8 mouse cellular contexts compared by ENCODE assay signal in the genomic region with DNA sequence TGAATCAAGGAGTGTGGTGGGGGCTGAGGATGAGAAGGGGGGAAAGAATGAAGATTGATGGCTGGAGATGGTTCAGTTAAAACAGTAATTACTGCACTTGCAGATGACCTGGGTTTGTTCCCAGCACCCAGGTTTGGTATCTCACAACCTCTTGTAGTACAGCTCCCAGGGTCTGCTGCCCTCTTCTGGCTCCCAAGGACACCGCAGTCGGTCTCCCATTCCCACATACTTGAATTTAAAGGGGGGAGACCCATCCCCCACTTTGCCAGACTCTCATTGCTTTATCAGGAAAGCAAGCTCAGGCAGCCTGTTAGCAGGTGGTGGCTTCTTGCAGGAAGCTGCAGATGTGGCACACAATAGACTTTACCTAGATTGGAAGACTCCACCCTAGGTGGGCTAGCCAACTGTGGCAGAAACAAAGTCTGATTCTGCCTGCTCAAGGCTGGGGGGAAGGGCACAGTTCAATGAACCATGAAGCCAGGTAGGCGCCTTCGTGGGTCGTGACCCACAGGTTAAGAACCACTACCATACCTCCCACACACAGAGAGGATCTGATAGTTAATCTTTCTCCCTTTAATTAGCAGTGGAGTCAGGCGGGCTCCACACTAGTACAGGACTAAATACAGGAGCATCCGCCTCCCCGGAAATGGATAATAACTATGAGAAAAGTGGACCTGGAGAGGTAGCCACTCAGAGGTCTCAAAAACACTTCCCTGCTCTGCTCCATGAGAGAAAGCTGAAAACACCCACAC. TPM values are rescaled to one million over a fixed set of nuclear protein-coding genes. Genes with fewer than 3 reads are reported as not detected.
DNase-seq lines count a peak whose midpoint lies in the region; ATAC-seq and TF ChIP-seq lines count a peak whose summit lies in the region.

No protein-coding gene starts in this region.

- peak; percentile 63 for DNase-seq in CD4-positive, CD25-positive, alpha-beta regulatory T cell, adult 2 months (ENCODE audit: low read depth, low spot score)
- peak; percentile 68 for DNase-seq in brain, embryonic 14.5 days (ENCODE audit: low read depth)
- peak; percentile 30 to 55 for DNase-seq in left cerebral cortex, adult 8-10 months (ENCODE audit: low spot score in 2 of 2)
- DNase-seq in lung, postnatal 4 days, result peak; percentile 58 to 60
- DNase-seq in spleen, postnatal 4 days (ENCODE audit: low spot score in 2 of 2), result peak; percentile 39 to 72

- H3K36me3 ChIP-seq in forebrain, embryonic 12.5 days (replicated peaks), result peaks cover 23% of the 10 kb centered on the region
- H3K36me3 ChIP-seq in hindbrain, embryonic 12.5 days, result peaks cover 18% of the 10 kb centered on the region

- peak overlapping the region; percentile 87 for H3K4me2 ChIP-seq in forebrain, embryonic 12.5 days
- H3K4me2 ChIP-seq in hindbrain, embryonic 12.5 days (replicated peaks), result peak overlapping the region; percentile 90

- H3K9me3 ChIP-seq in forebrain, embryonic 12.5 days, result no peaks in the 10 kb centered on the region
- no peaks in the 10 kb centered on the region for H3K9me3 ChIP-seq in hindbrain, embryonic 12.5 days (replicated peaks)

- H3K4me3 ChIP-seq in forebrain, embryonic 12.5 days (replicated peaks), result peak overlapping the region; percentile 97
- peak overlapping the region; percentile 98 for H3K4me3 ChIP-seq in hindbrain, embryonic 12.5 days

- ATAC-seq in CD4-positive, CD25-positive, alpha-beta regulatory T cell, adult 4 months, result no peak
- ATAC-seq in forebrain, embryonic 12.5 days (ENCODE audit: low FRiP score), result no peak; the same call in none of the 2 replicates
- peak; percentile 5; the same call in 1 of the 2 replicates for ATAC-seq in hindbrain, embryonic 12.5 days (ENCODE audit: low FRiP score)

- H3K9ac ChIP-seq in forebrain, embryonic 12.5 days, result peak overlapping the region; percentile 98; the same call in 1 of the 2 replicates
- H3K9ac ChIP-seq in hindbrain, embryonic 12.5 days, result no peak overlapping the region

- no peak for TF ChIP-seq POLR2A in brain, embryonic 14.5 days (IDR thresholded peaks at IDR 0.05; ENCODE audit: borderline replicate concordance, extremely low read depth, insufficient read depth, insufficient read length, poor library complexity, severe bottlenecking)

- no peaks in the 10 kb centered on the region for H3K27me3 ChIP-seq in forebrain, embryonic 12.5 days
- no peaks in the 10 kb centered on the region for H3K27me3 ChIP-seq in hindbrain, embryonic 12.5 days

- WGBS in forebrain, embryonic 12.5 days, result 36% methylated on average over 8 of the region's 8 CpGs
- 49% methylated on average over 8 of the region's 8 CpGs for WGBS in hindbrain, embryonic 12.5 days

- H3K27ac ChIP-seq in forebrain, embryonic 12.5 days, result 0 out of 2 replicates have a peak overlapping the region, but pooled peaks have one; percentile 16
- H3K27ac ChIP-seq in hindbrain, embryonic 12.5 days, result peak overlapping the region; percentile 92; the same call in 1 of the 2 replicates

- TF ChIP-seq CTCF in brain, embryonic 14.5 days (IDR thresholded peaks at IDR 0.05; ENCODE audit: borderline replicate concordance, extremely low read depth, insufficient read depth, insufficient read length), result peak; percentile 56

- peaks cover 19% of the 10 kb centered on the region for H3K4me1 ChIP-seq in forebrain, embryonic 12.5 days
- H3K4me1 ChIP-seq in hindbrain, embryonic 12.5 days, result peaks cover 16% of the 10 kb centered on the region

RNA-seq across cellular contexts. Expression of a gene that starts 0.5 kb away (rescaled TPM):
- 100 to 1,000 TPM in 1 of 2 experiments, 10 to 100 TPM in 1; 67.3 to 104 TPM for polyA plus RNA-seq in CD4-positive, CD25-positive, alpha-beta regulatory T cell, adult 4 months (2017; shearing (Covaris generic))
- 172 and 184 TPM in 2 replicates for polyA plus RNA-seq in brain, embryonic 14.5 days (2012; rRNA removed)
- polyA plus RNA-seq in forebrain, embryonic 12.5 days (2016; fragmentation: Nextera tagmentation; extraction: Ambion mirVana), result 243 and 259 TPM in 2 replicates
- polyA plus RNA-seq in hindbrain, embryonic 12.5 days (2016; fragmentation: Nextera tagmentation; extraction: Ambion mirVana), result 235 and 241 TPM in 2 replicates
- 100 to 1,000 TPM; 122 to 141 (median 126) TPM for total RNA-seq in left cerebral cortex, adult 8-10 months (2022)

RNA-seq across cellular contexts. Expression of a gene that starts 9.0 kb away (rescaled TPM):
- 1 to 10 TPM; 3.8 to 5.0 TPM for polyA plus RNA-seq in CD4-positive, CD25-positive, alpha-beta regulatory T cell, adult 4 months (2017; shearing (Covaris generic))
- 86.2 and 95.5 TPM in 2 replicates for polyA plus RNA-seq in brain, embryonic 14.5 days (2012; rRNA removed)
- 44.4 and 50.3 TPM in 2 replicates for polyA plus RNA-seq in forebrain, embryonic 12.5 days (2016; fragmentation: Nextera tagmentation; extraction: Ambion mirVana)
- 52.1 and 54.2 TPM in 2 replicates for polyA plus RNA-seq in hindbrain, embryonic 12.5 days (2016; fragmentation: Nextera tagmentation; extraction: Ambion mirVana)
- total RNA-seq in left cerebral cortex, adult 8-10 months (2022), result 10 to 100 TPM; 21.7 to 37.2 (median 27.8) TPM

RNA-seq across cellular contexts. Expression of a gene that starts 24.1 kb away (rescaled TPM):
- polyA plus RNA-seq in CD4-positive, CD25-positive, alpha-beta regulatory T cell, adult 4 months (2017; shearing (Covaris generic)), result 10 to 100 TPM; 59.5 to 64.6 TPM
- 29.8 and 30.8 TPM in 2 replicates for polyA plus RNA-seq in brain, embryonic 14.5 days (2012; rRNA removed)
- 60.4 and 62.0 TPM in 2 replicates for polyA plus RNA-seq in forebrain, embryonic 12.5 days (2016; fragmentation: Nextera tagmentation; extraction: Ambion mirVana)
- 57.1 and 57.8 TPM in 2 replicates for polyA plus RNA-seq in hindbrain, embryonic 12.5 days (2016; fragmentation: Nextera tagmentation; extraction: Ambion mirVana)
- total RNA-seq in left cerebral cortex, adult 8-10 months (2022), result 10 to 100 TPM; 17.2 to 23.0 (median 20.3) TPM

RNA-seq across cellular contexts. Expression of a gene that starts 24.2 kb away (rescaled TPM):
- 100 to 1,000 TPM in 1 of 2 experiments, 10 to 100 TPM in 1; 98.7 to 110 TPM for polyA plus RNA-seq in CD4-positive, CD25-positive, alpha-beta regulatory T cell, adult 4 months (2017; shearing (Covaris generic))
- polyA plus RNA-seq in brain, embryonic 14.5 days (2012; rRNA removed), result 140 and 169 TPM in 2 replicates
- 166 and 167 TPM in 2 replicates for polyA plus RNA-seq in forebrain, embryonic 12.5 days (2016; fragmentation: Nextera tagmentation; extraction: Ambion mirVana)
- 171 and 172 TPM in 2 replicates for polyA plus RNA-seq in hindbrain, embryonic 12.5 days (2016; fragmentation: Nextera tagmentation; extraction: Ambion mirVana)
- 100 to 1,000 TPM; 134 to 142 (median 140) TPM for total RNA-seq in left cerebral cortex, adult 8-10 months (2022)

RNA-seq across cellular contexts. Expression of a gene that starts 45.4 kb away (rescaled TPM):
- 10 to 100 TPM; 15.6 to 16.2 TPM for polyA plus RNA-seq in CD4-positive, CD25-positive, alpha-beta regulatory T cell, adult 4 months (2017; shearing (Covaris generic))
- polyA plus RNA-seq in brain, embryonic 14.5 days (2012; rRNA removed), result 76.1 and 109 TPM in 2 replicates
- polyA plus RNA-seq in forebrain, embryonic 12.5 days (2016; fragmentation: Nextera tagmentation; extraction: Ambion mirVana), result 32.7 and 34.6 TPM in 2 replicates
- polyA plus RNA-seq in hindbrain, embryonic 12.5 days (2016; fragmentation: Nextera tagmentation; extraction: Ambion mirVana), result 54.4 and 58.2 TPM in 2 replicates
- total RNA-seq in left cerebral cortex, adult 8-10 months (2022), result 100 to 1,000 TPM; 271 to 315 (median 292) TPM
